Mouse (Mus musculus) heart, postnatal 36 days (tissue): ENCODE results near the gene Pacrg. TPM values are rescaled to one million over a fixed set of nuclear protein-coding genes. Genes with fewer than 3 reads are reported as not detected.

Source experiments
- DNase-seq, 2 experiments: peaks; one replicate each; pipeline ENCODE4 v3.0.0; 2021 to 2022
- intact Hi-C: fragments of 180-260 bp; cut with DNase I; formaldehyde crosslinking; loops from one replicate; pipeline ENCODE4 v1.15.1; 2025
- total RNA-seq, 2 experiments: library from RNA; stranded (reverse); gene quantifications; 2 replicates each; pipeline ENCODE4 v1.2.3; 2021

Gene Pacrg
- total RNA-seq, 2 experiments from 2014 or later, result 0.87 to 1.6 TPM

DNA sequence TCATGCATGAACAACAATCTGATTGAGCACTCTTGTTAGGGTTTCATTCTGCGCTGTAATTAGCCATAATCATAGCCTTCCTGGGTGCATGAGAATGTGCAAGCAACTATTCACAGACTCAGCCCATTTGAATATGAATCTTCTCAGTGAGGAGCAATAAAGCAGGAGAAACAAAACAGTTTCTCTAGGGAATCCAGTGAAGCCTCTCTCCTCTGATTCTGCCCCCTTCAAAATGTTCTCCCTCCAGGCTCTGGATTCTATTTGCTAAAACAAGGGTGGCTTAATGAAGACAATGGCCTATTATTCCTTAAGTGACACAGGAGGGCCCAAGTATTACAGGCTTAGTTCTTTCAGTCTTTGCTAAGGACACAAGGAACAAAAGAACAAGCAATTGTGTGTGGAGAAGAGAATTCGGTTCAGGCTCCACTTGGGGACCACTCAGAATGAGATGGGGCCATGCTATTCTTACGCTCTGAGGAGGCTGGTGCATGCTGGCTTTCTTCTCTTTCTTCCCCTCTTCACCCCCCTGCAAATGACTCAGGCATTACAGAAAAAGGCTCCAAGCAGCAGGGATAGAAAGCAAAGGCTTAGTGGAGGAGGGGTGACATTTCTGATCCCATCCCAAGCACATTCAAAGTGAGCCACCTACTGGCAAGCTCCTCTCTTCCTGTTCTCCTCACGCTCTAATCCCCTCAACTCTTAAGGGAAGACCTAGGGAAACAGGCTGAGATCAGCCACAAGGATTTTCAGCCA, 95.2 kb downstream of the Pacrg start:
- intact Hi-C loops, result loop anchor here (2.0 to 10.0 kb wide), 5 partner anchors 213 to 1576 kb away; no protein-coding TSS in a partner anchor

GRCm38 (mm10) chr17:10740083-10740482, 100.0 kb downstream of the Pacrg start:
- intact Hi-C loops, result loop anchor here (5.0 to 10.0 kb wide), 2 partner anchors 233 to 405 kb away; no protein-coding TSS in a partner anchor
- DNase-seq, result no peak

More for the DNA sequence above, 95.2 kb downstream of the Pacrg start:
- peak; percentile 27 to 33 for DNase-seq

DNA sequence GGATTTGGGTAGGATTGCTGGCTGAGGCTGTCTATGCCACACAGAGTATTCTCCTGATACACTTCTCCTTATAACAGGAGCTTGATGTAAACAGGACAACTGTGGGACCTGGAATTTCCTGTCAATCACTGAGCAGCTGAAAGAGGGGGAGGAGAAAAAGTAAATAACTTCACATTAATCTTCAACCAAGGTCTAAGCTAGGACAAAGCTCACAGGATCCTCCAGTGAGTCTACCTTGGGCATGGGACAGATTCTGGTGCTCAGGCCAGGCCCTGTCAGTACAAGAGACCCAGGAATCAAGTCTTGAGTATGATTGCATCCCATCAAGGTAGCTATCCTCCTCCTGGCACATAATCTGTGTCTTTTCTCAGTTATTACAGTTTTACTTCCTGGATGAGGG, 102.1 kb downstream of the Pacrg start:
- intact Hi-C loops, result no loop called here
- DNase-seq, result no peak

DNA sequence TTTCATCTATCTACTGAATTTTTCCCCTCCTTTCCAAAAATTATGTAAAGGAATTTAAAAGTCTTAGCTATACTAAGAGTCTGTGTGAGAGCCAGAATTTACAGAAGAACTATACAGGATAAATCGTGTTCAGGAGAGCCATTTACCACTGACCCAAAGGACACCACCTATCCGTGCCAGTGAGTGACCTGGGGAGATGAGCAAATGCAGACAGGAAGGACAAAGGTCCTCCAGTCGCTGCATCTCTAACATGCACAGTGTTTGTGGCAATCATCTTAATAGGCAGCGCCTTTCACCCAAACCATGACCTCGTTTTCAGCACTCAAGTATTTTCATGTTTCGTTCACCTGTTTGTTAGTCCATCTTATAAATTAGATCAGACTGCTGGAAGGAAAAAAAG, 105.4 kb downstream of the Pacrg start:
- intact Hi-C loops, result no loop called here
- no peak for DNase-seq

DNA sequence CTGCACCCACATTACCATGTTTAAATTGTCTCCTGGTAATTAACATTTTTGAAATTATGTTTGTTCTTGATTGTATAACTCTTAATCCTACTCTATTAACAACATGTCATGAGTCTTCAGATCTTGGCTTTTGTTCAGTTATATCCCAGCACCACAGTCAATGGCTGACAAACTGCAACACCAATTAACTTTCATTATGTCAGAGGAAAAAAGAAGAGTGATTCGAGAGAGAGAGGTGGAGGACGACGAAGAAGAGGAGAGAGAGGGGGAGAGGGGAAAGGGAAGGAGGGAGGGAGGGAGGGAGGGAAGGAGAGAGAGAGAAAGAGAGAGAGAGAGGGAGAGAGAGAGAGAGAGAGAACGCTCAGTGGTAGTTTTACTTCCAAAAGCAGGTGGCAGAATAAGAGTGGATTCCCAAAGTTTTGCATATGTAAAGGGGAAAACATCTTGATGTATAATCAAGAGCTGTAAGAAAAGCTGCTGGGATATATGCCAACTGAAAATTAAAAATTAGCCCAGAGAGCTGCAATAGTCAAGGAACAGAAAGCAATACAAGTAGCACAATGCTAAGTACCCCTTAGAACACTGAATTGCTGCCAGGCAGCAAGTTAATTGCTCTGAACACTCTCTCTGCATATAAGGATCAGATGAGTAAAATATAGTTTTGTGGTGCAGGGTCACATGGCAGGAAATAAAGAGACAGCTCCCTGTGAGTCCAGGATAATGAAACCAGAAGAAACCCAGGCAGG, 107.6 kb downstream of the Pacrg start:
- DNase-seq, result no peak
- intact Hi-C loops, result no loop called here

- intact Hi-C loops, result no loop called here
Measured at GRCm38 (mm10) chr17:10724853-10725252, 115.3 kb downstream of the Pacrg start.

GRCm38 (mm10) chr17:10721562-10721961, 118.5 kb downstream of the Pacrg start:
- intact Hi-C loops, result no loop called here
- no peak for DNase-seq

More at GRCm38 (mm10) chr17:10724853-10725252, 115.3 kb downstream of the Pacrg start:
- no peak for DNase-seq

- intact Hi-C loops, result no loop called here
- DNase-seq, result no peak
Measured at GRCm38 (mm10) chr17:10717148-10717547, 123.0 kb downstream of the Pacrg start.

DNA sequence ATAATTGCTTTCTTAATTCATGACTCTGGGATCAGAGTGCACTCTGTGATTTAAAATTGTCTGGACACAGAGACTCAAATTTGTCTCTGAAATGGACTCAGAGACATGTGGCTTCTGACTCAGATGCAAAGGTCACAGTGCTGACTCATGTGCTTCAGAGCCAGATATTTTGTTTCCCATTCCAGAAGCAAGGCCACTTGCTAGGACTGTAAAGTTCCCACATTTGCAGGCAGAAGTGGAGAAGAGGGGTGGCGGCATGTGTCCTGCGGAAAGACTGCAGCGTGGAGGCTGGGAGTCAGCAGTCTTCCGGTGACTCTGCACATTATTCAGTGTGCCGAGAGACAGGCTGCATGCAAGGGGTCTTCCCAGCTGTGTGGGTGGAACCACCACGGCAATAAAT, 137.3 kb downstream of the Pacrg start:
- peak; percentile 11 to 14 for DNase-seq
- intact Hi-C loops, result no loop called here

DNA sequence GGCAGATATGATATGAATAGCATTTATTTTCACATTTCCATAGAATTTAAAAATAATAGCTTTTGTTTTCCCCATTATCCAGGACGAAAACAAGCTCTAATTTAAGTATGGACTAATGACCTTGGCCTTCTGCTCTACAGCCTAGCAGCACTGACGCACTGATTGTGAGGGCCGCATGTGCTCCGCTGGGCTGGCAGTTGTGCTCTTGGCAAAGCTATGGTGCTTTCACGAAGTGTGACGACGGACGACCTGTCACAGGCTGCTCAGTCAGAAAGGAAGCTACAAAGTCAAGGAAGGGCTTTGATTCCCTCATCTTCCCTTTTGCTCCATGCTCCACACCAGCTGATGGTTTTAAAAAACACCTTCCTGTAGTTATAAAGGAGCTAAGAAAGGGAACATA, 142.1 kb downstream of the Pacrg start:
- no peak for DNase-seq
- intact Hi-C loops, result no loop called here

- intact Hi-C loops, result no loop called here
- DNase-seq, result no peak
Measured at GRCm38 (mm10) chr17:10695421-10695820, 144.7 kb downstream of the Pacrg start.

DNA sequence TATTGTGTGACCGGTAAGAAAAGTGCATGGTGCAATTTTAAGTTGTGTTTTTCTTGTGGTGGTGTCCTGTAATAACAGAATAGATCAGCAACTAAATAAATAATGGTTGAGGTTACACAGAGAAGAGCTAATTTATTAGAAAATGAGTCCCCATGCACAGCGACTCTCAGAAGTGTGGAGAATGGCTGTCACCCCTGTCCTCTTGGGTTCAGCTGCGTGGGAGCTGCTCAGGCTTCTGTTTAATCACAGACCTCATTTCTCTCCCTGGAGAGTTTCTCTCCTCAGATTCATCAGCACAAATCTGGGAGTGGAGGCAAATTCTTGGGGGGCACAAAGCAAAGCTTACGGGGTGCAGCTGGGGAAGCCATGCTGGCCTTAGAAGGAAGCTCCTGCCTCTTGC, 163.0 kb downstream of the Pacrg start:
- DNase-seq, result no peak
- intact Hi-C loops, result no loop called here

GRCm38 (mm10) chr17:10675536-10675935, 164.6 kb downstream of the Pacrg start:
- DNase-seq, result no peak
- intact Hi-C loops, result no loop called here

DNA sequence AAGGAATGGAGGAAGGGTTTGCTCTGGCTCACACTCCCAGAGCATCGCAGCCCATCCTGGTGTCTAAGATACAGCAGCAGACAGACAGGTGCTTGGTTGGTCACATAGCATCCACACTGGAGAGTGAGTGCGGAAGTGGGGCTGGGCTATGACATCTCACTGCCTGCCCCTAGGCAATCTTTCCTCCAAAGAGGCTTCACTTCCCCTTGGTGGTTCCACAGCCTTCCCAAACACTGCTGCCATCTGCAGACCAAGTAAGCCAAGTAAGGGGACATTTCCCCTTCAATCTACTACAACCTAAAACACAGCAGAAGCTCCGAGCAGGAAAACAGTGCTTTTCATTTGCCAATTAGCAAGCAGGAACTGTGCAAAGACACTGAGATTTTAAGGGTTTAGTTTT, 165.1 kb downstream of the Pacrg start:
- DNase-seq, result no peak
- intact Hi-C loops, result no loop called here

DNA sequence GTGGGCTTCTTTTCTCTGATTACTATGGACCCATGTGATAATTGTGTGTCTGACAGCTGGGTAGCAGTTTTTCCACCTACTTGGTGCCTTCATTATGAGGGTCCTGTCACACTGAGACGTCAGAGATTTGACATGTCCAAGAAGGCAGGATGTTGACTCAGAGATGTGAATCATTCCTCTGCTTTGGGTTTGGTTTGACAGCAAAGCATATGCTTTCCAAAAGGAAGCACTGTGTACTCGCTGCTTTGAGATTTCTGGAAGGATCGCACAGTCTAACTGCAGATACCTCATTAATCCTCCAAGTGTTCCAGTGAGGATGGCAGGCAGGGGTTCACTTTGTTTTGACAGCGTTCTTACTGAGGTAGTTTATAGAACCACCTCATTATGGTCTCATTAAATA, 178.8 kb downstream of the Pacrg start:
- intact Hi-C loops, result no loop called here
- no peak for DNase-seq

DNA sequence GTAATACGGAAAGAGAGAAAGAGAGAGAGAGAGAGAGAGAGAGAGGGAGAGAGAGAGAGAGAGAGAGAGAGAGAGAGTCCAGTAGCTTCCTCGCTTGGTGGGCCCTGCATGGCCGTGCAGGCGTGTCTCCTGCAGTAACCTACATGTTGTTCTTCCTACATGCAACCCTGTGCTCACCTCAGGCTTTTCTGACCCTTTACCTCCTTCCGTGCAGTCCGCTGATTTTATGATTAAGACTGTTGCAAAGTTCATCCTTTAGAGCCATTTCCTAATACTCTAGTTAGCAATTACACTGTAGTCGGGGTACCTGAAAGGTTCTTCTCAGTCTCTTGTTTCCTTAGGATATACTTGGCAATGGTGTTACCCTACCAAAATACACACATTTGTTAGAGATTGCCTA, 196.5 kb downstream of the Pacrg start:
- intact Hi-C loops, result no loop called here
- DNase-seq, result no peak

DNA sequence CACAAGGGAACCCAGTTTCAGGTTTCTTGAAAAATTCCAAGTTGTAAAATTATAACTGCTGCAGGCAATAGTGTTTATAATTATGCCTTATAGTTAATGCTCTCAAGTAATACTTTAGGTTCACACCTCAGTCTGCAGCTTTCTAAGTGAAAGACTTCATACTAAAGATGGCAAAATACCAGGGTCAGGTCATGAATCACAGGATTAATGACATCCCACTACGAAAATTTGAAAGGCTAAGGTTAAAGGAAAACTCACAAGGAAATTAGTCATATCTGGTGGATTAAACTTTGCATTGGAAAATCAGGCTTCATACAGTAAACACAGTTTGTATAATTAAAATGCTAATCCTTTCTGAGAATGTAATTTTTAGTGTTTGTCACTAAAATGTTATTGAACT, 200.3 kb downstream of the Pacrg start:
- intact Hi-C loops, result no loop called here
- no peak for DNase-seq

DNA sequence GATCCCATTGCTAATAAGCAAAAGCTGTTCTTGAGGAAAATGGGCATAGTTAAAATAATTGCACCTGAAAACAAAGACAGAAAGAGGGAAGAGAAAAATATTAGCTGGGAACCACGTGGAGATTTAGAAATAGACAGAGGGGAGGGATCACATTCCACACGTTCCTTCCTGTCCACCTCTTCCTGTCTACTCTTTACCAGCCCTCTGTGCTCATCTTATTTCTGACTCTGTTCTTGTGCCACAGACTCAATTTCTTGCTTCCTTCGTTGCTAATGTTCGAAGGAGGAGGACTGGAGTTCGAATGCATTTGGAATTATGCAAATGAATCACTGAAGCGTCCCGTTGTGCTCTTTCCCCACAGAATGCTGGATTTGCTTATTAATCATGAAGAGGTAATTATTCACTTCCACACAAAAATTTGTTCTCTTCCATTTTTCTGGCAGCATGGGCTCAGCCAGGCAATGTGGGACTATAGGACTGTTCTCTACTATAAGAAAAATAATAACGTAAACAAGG, 204.1 kb downstream of the Pacrg start:
- DNase-seq, result no peak
- intact Hi-C loops, result no loop called here

DNA sequence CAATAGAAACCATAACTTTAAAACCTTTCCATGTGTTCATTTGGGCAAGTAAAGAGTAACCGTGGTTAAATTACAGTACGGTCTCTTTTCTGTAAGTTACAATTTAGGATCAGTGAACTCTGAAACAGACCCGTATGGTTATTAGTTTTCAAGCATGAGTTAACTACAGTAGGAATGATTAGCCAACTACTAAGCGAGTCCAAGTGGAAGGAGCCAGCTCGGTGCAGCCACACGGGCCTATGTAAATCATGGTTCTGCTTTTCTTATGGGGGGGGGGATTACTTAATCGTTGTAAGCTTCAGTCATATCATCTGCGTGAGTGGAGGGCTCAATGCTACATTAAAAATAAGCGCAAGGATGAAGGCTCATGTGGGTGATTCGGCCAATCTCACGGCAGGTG, 204.6 kb downstream of the Pacrg start:
- DNase-seq, result no peak

DNA sequence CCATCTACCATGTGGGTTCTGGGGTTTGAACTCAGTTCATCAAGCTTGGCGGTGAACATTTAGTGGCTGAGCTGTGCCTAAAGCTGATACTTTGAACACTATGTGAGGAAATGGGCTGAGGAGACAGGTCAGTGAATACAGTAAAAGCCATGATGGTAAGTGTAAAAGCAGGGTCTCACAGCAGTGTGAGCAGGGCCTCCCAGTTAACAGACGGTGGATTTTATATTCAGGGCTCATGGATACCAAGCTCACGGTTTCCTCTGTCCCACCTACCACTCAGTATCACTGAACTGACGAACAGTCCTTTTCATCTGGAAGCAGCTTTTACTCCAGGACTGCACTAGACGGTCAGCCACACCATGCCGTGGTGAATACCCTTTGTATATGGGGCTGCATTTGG, 205.1 kb downstream of the Pacrg start:
- no peak for DNase-seq
- intact Hi-C loops, result no loop called here

More for the DNA sequence above, 204.6 kb downstream of the Pacrg start:
- intact Hi-C loops, result no loop called here

- no peak for DNase-seq
- intact Hi-C loops, result no loop called here
Measured at GRCm38 (mm10) chr17:10633769-10634168, 206.3 kb downstream of the Pacrg start.

GRCm38 (mm10) chr17:10628240-10628639, 211.9 kb downstream of the Pacrg start:
- DNase-seq, result no peak
- intact Hi-C loops, result no loop called here
